Mouse (Mus musculus) embryonic fibroblast, embryonic 13.5 days (primary cell): ENCODE data around the gene Use1.

Experiments used
- CTCF ChIP-seq: IDR thresholded peaks from 2 replicates; pipeline ENCODE4 v1.5.1; 2011; ENCODE audit warnings: mild to moderate bottlenecking, control low read depth, low read length, moderate library complexity, borderline replicate concordance; ENCODE audit not compliant: insufficient read depth
- POLR2A ChIP-seq: IDR thresholded peaks from 2 replicates; pipeline ENCODE4 v1.6.1; 2011; ENCODE audit warnings: low read depth, mild to moderate bottlenecking, control low read depth, low read length, moderate library complexity

DNA sequence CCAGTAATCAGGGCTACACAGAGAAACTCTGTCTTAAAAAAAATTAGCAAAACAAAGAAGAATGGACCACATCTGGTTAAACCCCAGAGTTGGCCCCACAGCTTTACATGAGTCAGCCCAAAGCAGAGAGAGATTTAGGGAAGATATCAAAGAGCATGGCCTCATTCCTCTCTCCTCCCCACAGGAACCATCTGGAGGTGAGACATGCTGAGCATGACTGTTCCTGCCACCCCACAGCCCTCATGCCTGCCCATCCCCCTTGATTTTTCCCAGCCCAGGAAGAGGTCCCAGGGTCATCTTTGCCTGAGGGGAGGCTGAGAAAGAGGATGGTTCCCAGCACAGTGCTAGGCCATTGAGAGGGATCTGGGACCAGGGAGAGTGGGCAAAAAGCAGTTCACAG lies 1.7 kb downstream of the Use1 start:
- TF ChIP-seq CTCF (no peak), POLR2A (peak; percentile 33; the same call in 1 of the 2 replicates)
